Mouse (Mus musculus): Measurements from ENCODE around the gene Rhobtb1. TPM values are rescaled to one million over a fixed set of nuclear protein-coding genes. Genes with fewer than 3 reads are reported as not detected.

Gene Rhobtb1
- polyA plus RNA-seq, 1 experiment from 2014 or later = 19.6 TPM

DNA sequence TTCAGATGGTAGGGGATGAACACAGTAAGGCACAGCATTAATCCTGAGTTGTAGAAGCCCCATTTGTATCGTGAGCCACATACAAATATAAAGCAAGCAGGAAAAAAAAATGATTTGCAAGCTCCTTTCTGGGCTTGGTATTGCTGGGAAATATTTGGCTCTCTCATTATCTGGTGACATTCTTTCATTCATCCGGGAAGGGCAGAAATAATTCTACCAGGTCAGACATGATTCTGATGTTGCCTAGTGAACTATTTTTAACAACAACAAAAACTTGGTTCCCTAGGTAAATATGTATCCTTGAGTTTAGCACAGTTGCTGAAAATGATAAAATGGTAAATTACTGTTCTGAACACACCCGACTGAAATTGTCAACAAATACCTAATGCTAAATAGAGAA is 21.2 kb downstream of the Rhobtb1 start:
- H3K9me3 ChIP-seq (replicated peaks; ENCODE audit: control insufficient read depth, low read length) = no peaks in the 10 kb centered on the region
- no peaks in the 10 kb centered on the region for H3K36me3 ChIP-seq (ENCODE audit: control insufficient read depth, insufficient read depth)
- no peak overlapping the region for H3K9ac ChIP-seq (ENCODE audit: low read depth, low read length)
- WGBS (ENCODE audit: insufficient replicate concordance) = 55% methylated on average over 3 of the region's 3 CpGs
- no peak overlapping the region for H3K4me2 ChIP-seq (ENCODE audit: low read depth, low read length)
- H3K27ac ChIP-seq (ENCODE audit: low read length) = no peak overlapping the region
- H3K27me3 ChIP-seq (ENCODE audit: control insufficient read depth, insufficient read depth, low read depth, low read length) = no peaks in the 10 kb centered on the region
- H3K4me3 ChIP-seq (ENCODE audit: low read depth, low read length) = no peak overlapping the region
- H3K4me1 ChIP-seq (ENCODE audit: control insufficient read depth, low read depth, low read length) = no peaks in the 10 kb centered on the region
- no peak for ATAC-seq (ENCODE audit: low read depth)

DNA sequence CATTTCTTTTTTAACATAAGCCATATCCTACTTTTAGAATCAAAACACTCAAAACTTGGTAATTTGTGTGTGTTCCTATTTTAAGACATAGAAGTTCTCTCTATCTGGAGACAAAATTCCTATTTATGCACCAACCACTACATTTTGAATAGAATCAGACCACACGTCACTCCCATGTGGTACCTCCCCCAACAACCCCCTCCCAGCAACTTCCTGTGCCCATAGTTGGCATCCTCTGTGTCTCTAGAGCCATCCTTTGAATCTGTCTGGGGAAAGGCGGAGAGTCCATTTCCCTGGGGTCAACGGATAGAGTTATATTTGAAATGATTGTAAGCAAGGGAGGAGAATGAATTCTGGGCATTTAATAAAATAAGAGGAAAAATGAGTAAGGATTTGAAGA is 24.9 kb downstream of the Rhobtb1 start:
- no peaks in the 10 kb centered on the region for H3K27me3 ChIP-seq (ENCODE audit: control insufficient read depth, insufficient read depth, low read depth, low read length)
- peaks cover 4% of the 10 kb centered on the region for H3K9me3 ChIP-seq (replicated peaks; ENCODE audit: control insufficient read depth, low read length)
- H3K36me3 ChIP-seq (ENCODE audit: control insufficient read depth, insufficient read depth) = no peaks in the 10 kb centered on the region
- no peak overlapping the region for H3K4me2 ChIP-seq (ENCODE audit: low read depth, low read length)
- 54% methylated on average over 3 of the region's 3 CpGs for WGBS (ENCODE audit: insufficient replicate concordance)
- no peak overlapping the region for H3K9ac ChIP-seq (ENCODE audit: low read depth, low read length)
- H3K27ac ChIP-seq (ENCODE audit: low read length) = no peak overlapping the region
- H3K4me1 ChIP-seq (ENCODE audit: control insufficient read depth, low read depth, low read length) = no peaks in the 10 kb centered on the region
- ATAC-seq (ENCODE audit: low read depth) = no peak
- no peak overlapping the region for H3K4me3 ChIP-seq (ENCODE audit: low read depth, low read length)

DNA sequence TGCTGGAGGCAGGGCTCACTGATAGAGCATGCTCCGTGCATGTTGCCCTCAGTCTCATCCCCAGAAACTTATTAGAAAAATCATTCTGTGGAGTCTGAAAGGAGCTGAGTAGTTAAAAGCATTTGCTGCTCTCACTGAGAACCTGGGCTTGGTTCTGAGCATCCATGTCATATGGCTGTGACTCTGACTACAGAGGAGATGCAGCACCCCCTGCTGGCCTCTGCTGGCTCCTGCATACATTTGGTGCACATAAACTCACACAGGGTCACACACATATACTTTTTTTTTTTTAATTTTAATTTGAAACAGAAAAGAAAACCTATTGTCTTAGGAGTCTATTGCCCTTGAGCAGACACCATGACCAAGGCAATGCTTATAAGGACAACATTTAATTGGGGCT is 28.1 kb downstream of the Rhobtb1 start:
- no peaks in the 10 kb centered on the region for H3K4me1 ChIP-seq (ENCODE audit: control insufficient read depth, low read depth, low read length)
- H3K36me3 ChIP-seq (ENCODE audit: control insufficient read depth, insufficient read depth) = no peaks in the 10 kb centered on the region
- H3K9me3 ChIP-seq (replicated peaks; ENCODE audit: control insufficient read depth, low read length) = peaks cover 4% of the 10 kb centered on the region
- ATAC-seq (ENCODE audit: low read depth) = no peak
- no peak overlapping the region for H3K27ac ChIP-seq (ENCODE audit: low read length)
- H3K4me2 ChIP-seq (ENCODE audit: low read depth, low read length) = no peak overlapping the region
- H3K9ac ChIP-seq (ENCODE audit: low read depth, low read length) = no peak overlapping the region
- H3K4me3 ChIP-seq (ENCODE audit: low read depth, low read length) = no peak overlapping the region
- 74% methylated on average over 1 of the region's 1 CpGs for whole genome bisulfite sequencing (ENCODE audit: insufficient replicate concordance)
- H3K27me3 ChIP-seq (ENCODE audit: control insufficient read depth, insufficient read depth, low read depth, low read length) = no peaks in the 10 kb centered on the region

DNA sequence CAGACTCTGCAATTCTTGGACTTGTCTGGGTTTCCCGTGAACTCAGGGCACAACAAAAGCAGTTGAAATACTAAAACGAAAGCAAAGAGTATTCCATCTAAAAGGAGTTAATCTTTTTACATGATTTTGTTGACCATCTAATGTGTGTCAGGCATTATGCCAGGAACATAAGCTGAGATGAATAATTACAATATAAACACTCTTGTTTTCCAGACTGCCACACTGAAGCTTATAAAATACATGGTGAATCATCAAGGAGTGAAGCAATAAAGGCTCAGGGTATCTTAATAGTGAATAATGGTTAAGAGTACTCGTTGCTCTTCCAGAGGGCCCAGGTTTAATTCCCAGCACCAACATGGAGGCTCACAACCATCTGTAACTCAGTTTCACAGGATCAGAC is 29.8 kb downstream of the Rhobtb1 start:
- H3K4me1 ChIP-seq (ENCODE audit: control insufficient read depth, low read depth, low read length) = no peaks in the 10 kb centered on the region
- peaks cover 4% of the 10 kb centered on the region for H3K9me3 ChIP-seq (replicated peaks; ENCODE audit: control insufficient read depth, low read length)
- no peak overlapping the region for H3K4me3 ChIP-seq (ENCODE audit: low read depth, low read length)
- no peak overlapping the region for H3K4me2 ChIP-seq (ENCODE audit: low read depth, low read length)
- no peaks in the 10 kb centered on the region for H3K27me3 ChIP-seq (ENCODE audit: control insufficient read depth, insufficient read depth, low read depth, low read length)
- no peak overlapping the region for H3K27ac ChIP-seq (ENCODE audit: low read length)
- WGBS (ENCODE audit: insufficient replicate concordance) = 36% methylated on average over 3 of the region's 3 CpGs
- ATAC-seq (ENCODE audit: low read depth) = no peak
- H3K36me3 ChIP-seq (ENCODE audit: control insufficient read depth, insufficient read depth) = no peaks in the 10 kb centered on the region
- H3K9ac ChIP-seq (ENCODE audit: low read depth, low read length) = no peak overlapping the region

DNA sequence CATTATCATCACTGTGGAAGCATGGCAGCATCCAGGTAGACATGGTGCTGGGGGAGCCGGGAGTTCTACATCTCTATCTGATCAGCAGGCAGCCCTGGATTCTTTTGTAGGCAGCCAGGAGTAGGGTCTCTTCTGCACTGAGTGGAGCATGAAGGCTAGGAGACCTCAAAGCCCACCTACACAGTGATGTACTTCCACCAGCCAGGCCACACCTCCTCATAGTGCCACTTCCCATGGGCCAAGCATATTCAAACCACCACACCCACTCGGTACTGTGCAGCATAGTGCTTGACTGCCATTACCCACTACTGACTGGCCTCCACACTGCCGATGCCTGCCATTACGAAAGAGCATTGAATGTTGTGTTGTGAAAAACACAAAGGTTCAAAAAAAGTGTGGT is 33.7 kb downstream of the Rhobtb1 start:
- no peak overlapping the region for H3K4me2 ChIP-seq (ENCODE audit: low read depth, low read length)
- no peaks in the 10 kb centered on the region for H3K27me3 ChIP-seq (ENCODE audit: control insufficient read depth, insufficient read depth, low read depth, low read length)
- ATAC-seq (ENCODE audit: low read depth) = no peak
- no peaks in the 10 kb centered on the region for H3K4me1 ChIP-seq (ENCODE audit: control insufficient read depth, low read depth, low read length)
- H3K9me3 ChIP-seq (replicated peaks; ENCODE audit: control insufficient read depth, low read length) = no peaks in the 10 kb centered on the region
- 73% methylated on average over 4 of the region's 4 CpGs for WGBS (ENCODE audit: insufficient replicate concordance)
- H3K27ac ChIP-seq (ENCODE audit: low read length) = no peak overlapping the region
- no peak overlapping the region for H3K9ac ChIP-seq (ENCODE audit: low read depth, low read length)
- no peaks in the 10 kb centered on the region for H3K36me3 ChIP-seq (ENCODE audit: control insufficient read depth, insufficient read depth)
- no peak overlapping the region for H3K4me3 ChIP-seq (ENCODE audit: low read depth, low read length)

DNA sequence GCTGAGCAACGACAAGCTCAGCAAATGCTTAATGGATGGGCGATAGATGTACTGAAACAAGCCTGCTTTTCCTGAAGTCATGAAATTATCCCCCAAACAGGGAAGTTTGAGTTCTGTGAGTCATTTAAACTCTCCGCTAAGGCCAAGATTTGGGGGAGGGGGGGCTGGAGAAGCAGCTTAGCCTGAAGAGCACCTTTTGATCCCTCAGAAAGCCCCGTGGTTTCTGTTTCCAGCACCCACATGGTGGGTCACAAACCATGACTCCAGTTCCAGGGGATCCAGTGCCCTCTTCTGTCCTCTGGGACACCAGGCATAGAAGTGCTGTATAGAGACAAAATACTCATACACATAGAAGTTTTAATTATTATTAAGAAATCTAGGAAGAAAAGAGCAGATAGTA is 34.2 kb downstream of the Rhobtb1 start:
- no peak overlapping the region for H3K9ac ChIP-seq (ENCODE audit: low read depth, low read length)
- no peak overlapping the region for H3K27ac ChIP-seq (ENCODE audit: low read length)
- no peaks in the 10 kb centered on the region for H3K36me3 ChIP-seq (ENCODE audit: control insufficient read depth, insufficient read depth)
- H3K4me3 ChIP-seq (ENCODE audit: low read depth, low read length) = no peak overlapping the region
- WGBS (ENCODE audit: insufficient replicate concordance) = 58% methylated on average over 4 of the region's 4 CpGs
- ATAC-seq (ENCODE audit: low read depth) = no peak
- no peaks in the 10 kb centered on the region for H3K4me1 ChIP-seq (ENCODE audit: control insufficient read depth, low read depth, low read length)
- H3K9me3 ChIP-seq (replicated peaks; ENCODE audit: control insufficient read depth, low read length) = no peaks in the 10 kb centered on the region
- H3K27me3 ChIP-seq (ENCODE audit: control insufficient read depth, insufficient read depth, low read depth, low read length) = no peaks in the 10 kb centered on the region
- no peak overlapping the region for H3K4me2 ChIP-seq (ENCODE audit: low read depth, low read length)

DNA sequence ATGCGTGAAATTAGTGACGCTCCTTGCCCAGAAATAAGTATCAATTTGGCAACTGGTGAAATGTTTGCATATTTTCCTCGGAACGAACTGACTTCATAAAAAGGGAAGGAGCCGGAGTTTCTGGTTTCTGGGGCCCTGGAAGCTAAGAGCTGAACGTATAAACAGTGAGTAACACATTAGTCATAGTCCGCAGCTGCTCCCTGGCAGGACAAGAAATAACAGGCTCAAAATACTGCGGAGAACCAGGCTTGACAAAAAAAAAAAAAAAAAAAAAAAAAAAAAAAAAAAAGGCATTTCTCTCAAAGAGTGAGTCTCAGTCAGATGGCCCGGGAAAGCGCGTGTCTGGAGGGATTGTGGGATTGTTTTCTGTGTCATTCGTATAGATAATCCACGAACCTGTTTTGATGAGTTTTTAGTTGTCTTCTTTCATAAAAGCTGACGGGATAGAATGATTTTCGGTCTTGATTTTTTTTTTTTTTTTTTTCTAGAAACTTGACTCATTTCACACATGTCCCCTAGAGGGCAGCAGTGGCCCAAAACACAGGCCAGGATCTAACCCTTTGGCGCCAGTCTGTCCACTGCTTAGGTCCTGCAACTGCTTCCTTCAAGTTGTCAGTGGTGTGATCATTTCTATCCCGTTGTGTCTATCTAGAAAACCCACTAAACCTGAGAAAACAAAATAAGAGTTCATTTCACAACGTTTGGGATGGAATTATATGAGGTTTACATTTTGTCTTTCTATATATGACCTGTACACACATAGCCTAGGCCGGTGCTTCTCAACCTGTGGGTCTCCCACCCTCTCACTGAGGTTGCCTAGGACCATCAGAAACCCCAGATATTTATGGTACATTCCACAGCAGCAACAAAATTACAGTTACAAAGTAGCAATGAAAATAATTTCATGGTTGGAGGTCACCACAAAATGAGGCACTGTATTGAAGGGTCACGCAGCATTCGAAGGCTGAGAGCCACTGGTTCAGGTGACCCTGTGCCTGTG is 35.0 kb downstream of the Rhobtb1 start:
- 0 out of 2 replicates have a peak, but pooled peaks have one; percentile 35 for ATAC-seq (ENCODE audit: low read depth)
- WGBS (ENCODE audit: insufficient replicate concordance) = 19% methylated on average over 21 of the region's 21 CpGs
- no peak overlapping the region for H3K9ac ChIP-seq (ENCODE audit: low read depth, low read length)
- no peaks in the 10 kb centered on the region for H3K36me3 ChIP-seq (ENCODE audit: control insufficient read depth, insufficient read depth)
- no peaks in the 10 kb centered on the region for H3K9me3 ChIP-seq (replicated peaks; ENCODE audit: control insufficient read depth, low read length)
- no peak overlapping the region for H3K27ac ChIP-seq (ENCODE audit: low read length)
- peak overlapping the region; percentile 49 for H3K4me2 ChIP-seq (ENCODE audit: low read depth, low read length)
- H3K4me1 ChIP-seq (ENCODE audit: control insufficient read depth, low read depth, low read length) = no peaks in the 10 kb centered on the region
- no peaks in the 10 kb centered on the region for H3K27me3 ChIP-seq (ENCODE audit: control insufficient read depth, insufficient read depth, low read depth, low read length)
- peak overlapping the region; percentile 33; the same call in 1 of the 2 replicates for H3K4me3 ChIP-seq (ENCODE audit: low read depth, low read length)

DNA sequence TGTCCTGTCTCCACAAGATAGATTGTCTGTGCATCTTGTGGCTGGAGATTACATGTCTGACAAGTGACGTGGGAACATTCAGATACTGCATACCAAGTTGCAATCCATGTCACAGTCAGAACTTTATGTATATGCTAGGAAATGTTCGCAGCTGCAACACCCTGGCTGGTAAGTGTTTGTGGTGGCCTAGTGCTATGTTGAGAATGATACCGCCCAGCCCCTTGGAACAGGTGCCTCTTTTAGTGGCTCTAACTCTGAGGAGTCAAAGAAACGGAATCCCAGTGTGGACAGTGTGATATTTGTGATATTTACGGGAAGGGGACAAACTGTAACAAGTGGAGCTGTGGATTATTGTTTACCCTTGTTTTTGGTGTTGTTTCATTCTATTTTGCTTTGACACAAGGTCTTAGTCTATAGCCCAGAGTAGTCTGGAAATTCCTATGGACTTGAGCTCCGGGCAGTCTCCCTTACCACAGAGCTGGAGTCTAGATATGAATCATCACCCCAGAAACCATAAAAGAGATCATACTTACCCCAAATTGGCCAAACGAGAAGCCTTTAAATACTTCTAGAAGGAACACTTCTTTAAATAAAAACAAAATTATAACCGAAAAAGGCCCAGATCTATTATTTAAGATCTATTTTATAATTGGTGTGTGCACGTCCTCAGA is 36.7 kb downstream of the Rhobtb1 start:
- WGBS (ENCODE audit: insufficient replicate concordance) = 65% methylated on average over 9 of the region's 9 CpGs
- H3K27ac ChIP-seq (ENCODE audit: low read length) = no peak overlapping the region
- H3K36me3 ChIP-seq (ENCODE audit: control insufficient read depth, insufficient read depth) = no peaks in the 10 kb centered on the region
- no peak overlapping the region for H3K4me2 ChIP-seq (ENCODE audit: low read depth, low read length)
- no peak for ATAC-seq (ENCODE audit: low read depth)
- H3K9me3 ChIP-seq (replicated peaks; ENCODE audit: control insufficient read depth, low read length) = no peaks in the 10 kb centered on the region
- no peak overlapping the region for H3K4me3 ChIP-seq (ENCODE audit: low read depth, low read length)
- no peak overlapping the region for H3K9ac ChIP-seq (ENCODE audit: low read depth, low read length)
- H3K27me3 ChIP-seq (ENCODE audit: control insufficient read depth, insufficient read depth, low read depth, low read length) = no peaks in the 10 kb centered on the region
- no peaks in the 10 kb centered on the region for H3K4me1 ChIP-seq (ENCODE audit: control insufficient read depth, low read depth, low read length)

Measured in liver, embryonic 16.5 days (tissue).